Mouse (Mus musculus): ENCODE results near the gene Gins2. TPM values are rescaled to one million over a fixed set of nuclear protein-coding genes. Genes with fewer than 3 reads are reported as not detected.

Gins2 gene
- total RNA-seq, 1 experiment = 56.2 TPM

- Histone ChIP-seq H3K27ac (ENCODE audit: insufficient read depth, low read depth, low read length, poor library complexity, severe bottlenecking) (no peak overlapping the region), H3K36me3 (ENCODE audit: control insufficient read depth, insufficient read depth, low read length, poor library complexity, severe bottlenecking) (peaks cover 35% of the 10 kb centered on the region), H3K4me1 (ENCODE audit: control insufficient read depth in 2 of 2, insufficient read depth in 2 of 2, low read length in 2 of 2, poor library complexity in 1 of 2) (peaks cover 5 to 60% of the 10 kb centered on the region in 2 experiments), H3K9ac (ENCODE audit: insufficient read depth, low read depth, low read length, poor library complexity, severe bottlenecking) (no peak overlapping the region), H3K4me3 (ENCODE audit: insufficient read depth in 1 of 2, low read depth in 1 of 2, low read length in 2 of 2, poor library complexity in 1 of 2, severe bottlenecking in 1 of 2) (no peak overlapping the region), H3K9me3 (ENCODE audit: control insufficient read depth, insufficient read depth, low read depth, low read length) (no peaks in the 10 kb centered on the region)
- TF ChIP-seq ZNF384 (IDR thresholded peaks at IDR 0.05; ENCODE audit: low read depth, low read length) = no peak
- TF ChIP-seq ZC3H11A (IDR thresholded peaks at IDR 0.05; ENCODE audit: borderline replicate concordance, low read depth, low read length) = no peak
- no peak for DNase-seq (ENCODE audit: low read depth, low spot score)
- in situ Hi-C loops (cut with MboI; ENCODE audit: low sequenced_read_pairs in 2 of 2, unreplicated experiment in 2 of 2) = no loop called here
Measured at GRCm38 (mm10) chr8:120552509-120552908, 36.6 kb downstream of the Gins2 start.

- Histone ChIP-seq H3K9ac (ENCODE audit: insufficient read depth, low read depth, low read length, poor library complexity, severe bottlenecking) (no peak overlapping the region), H3K4me3 (ENCODE audit: insufficient read depth in 1 of 2, low read depth in 1 of 2, low read length in 2 of 2, poor library complexity in 1 of 2, severe bottlenecking in 1 of 2) (no peak overlapping the region), H3K4me1 (ENCODE audit: control insufficient read depth in 2 of 2, insufficient read depth in 2 of 2, low read length in 2 of 2, poor library complexity in 1 of 2) (peaks cover 5 to 61% of the 10 kb centered on the region in 2 experiments), H3K27ac (ENCODE audit: insufficient read depth, low read depth, low read length, poor library complexity, severe bottlenecking) (no peak overlapping the region), H3K9me3 (ENCODE audit: control insufficient read depth, insufficient read depth, low read depth, low read length) (no peaks in the 10 kb centered on the region), H3K36me3 (ENCODE audit: control insufficient read depth, insufficient read depth, low read length, poor library complexity, severe bottlenecking) (peaks cover 35% of the 10 kb centered on the region)
- DNase-seq (ENCODE audit: low read depth, low spot score) = no peak
- TF ChIP-seq MAFK (IDR thresholded peaks at IDR 0.05; ENCODE audit: insufficient read depth, low read depth, low read length) (no peak), HCFC1 (IDR thresholded peaks at IDR 0.05; ENCODE audit: borderline replicate concordance, insufficient read depth, low read length) (no peak), CHD2 (IDR thresholded peaks at IDR 0.05; ENCODE audit: low read depth, low read length) (no peak), ZC3H11A (IDR thresholded peaks at IDR 0.05; ENCODE audit: borderline replicate concordance, low read depth, low read length) (no peak), ZNF384 (IDR thresholded peaks at IDR 0.05; ENCODE audit: low read depth, low read length) (no peak)
- in situ Hi-C loops (cut with MboI; ENCODE audit: low sequenced_read_pairs in 2 of 2, unreplicated experiment in 2 of 2) = no loop called here
Measured at GRCm38 (mm10) chr8:120551677-120551980, 37.5 kb downstream of the Gins2 start.

- H3K4me1 ChIP-seq (ENCODE audit: control insufficient read depth in 2 of 2, insufficient read depth in 2 of 2, low read length in 2 of 2, poor library complexity in 1 of 2) = peaks cover 5 to 60% of the 10 kb centered on the region in 2 experiments
- no peak for TF ChIP-seq ZC3H11A (IDR thresholded peaks at IDR 0.05; ENCODE audit: borderline replicate concordance, low read depth, low read length)
- in situ Hi-C loops (cut with MboI; ENCODE audit: low sequenced_read_pairs in 2 of 2, unreplicated experiment in 2 of 2) = no loop called here
- no peak overlapping the region for H3K4me3 ChIP-seq (ENCODE audit: insufficient read depth in 1 of 2, low read depth in 1 of 2, low read length in 2 of 2, poor library complexity in 1 of 2, severe bottlenecking in 1 of 2)
- DNase-seq (ENCODE audit: low read depth, low spot score) = no peak
- peaks cover 29% of the 10 kb centered on the region for H3K36me3 ChIP-seq (ENCODE audit: control insufficient read depth, insufficient read depth, low read length, poor library complexity, severe bottlenecking)
- no peaks in the 10 kb centered on the region for H3K9me3 ChIP-seq (ENCODE audit: control insufficient read depth, insufficient read depth, low read depth, low read length)
- no peak overlapping the region for H3K9ac ChIP-seq (ENCODE audit: insufficient read depth, low read depth, low read length, poor library complexity, severe bottlenecking)
- H3K27ac ChIP-seq (ENCODE audit: insufficient read depth, low read depth, low read length, poor library complexity, severe bottlenecking) = no peak overlapping the region
Measured at GRCm38 (mm10) chr8:120550937-120551676, 38.0 kb downstream of the Gins2 start.

GRCm38 (mm10) chr8:120550430-120550829 lies 38.7 kb downstream of the Gins2 start:
- Histone ChIP-seq H3K9me3 (ENCODE audit: control insufficient read depth, insufficient read depth, low read depth, low read length) (no peaks in the 10 kb centered on the region), H3K4me1 (ENCODE audit: control insufficient read depth in 2 of 2, insufficient read depth in 2 of 2, low read length in 2 of 2, poor library complexity in 1 of 2) (peaks cover 5 to 62% of the 10 kb centered on the region in 2 experiments), H3K9ac (ENCODE audit: insufficient read depth, low read depth, low read length, poor library complexity, severe bottlenecking) (no peak overlapping the region), H3K36me3 (ENCODE audit: control insufficient read depth, insufficient read depth, low read length, poor library complexity, severe bottlenecking) (peaks cover 25% of the 10 kb centered on the region), H3K27ac (ENCODE audit: insufficient read depth, low read depth, low read length, poor library complexity, severe bottlenecking) (no peak overlapping the region), H3K4me3 (ENCODE audit: insufficient read depth in 1 of 2, low read depth in 1 of 2, low read length in 2 of 2, poor library complexity in 1 of 2, severe bottlenecking in 1 of 2) (no peak overlapping the region)
- no peak for TF ChIP-seq ZNF384 (IDR thresholded peaks at IDR 0.05; ENCODE audit: low read depth, low read length)
- TF ChIP-seq MAFK (IDR thresholded peaks at IDR 0.05; ENCODE audit: insufficient read depth, low read depth, low read length) = no peak
- TF ChIP-seq ZC3H11A (IDR thresholded peaks at IDR 0.05; ENCODE audit: borderline replicate concordance, low read depth, low read length) = no peak
- in situ Hi-C loops (cut with MboI; ENCODE audit: low sequenced_read_pairs in 2 of 2, unreplicated experiment in 2 of 2) = no loop called here
- no peak for DNase-seq (ENCODE audit: low read depth, low spot score)

GRCm38 (mm10) chr8:120549922-120550321 lies 39.2 kb downstream of the Gins2 start:
- Histone ChIP-seq H3K9ac (ENCODE audit: insufficient read depth, low read depth, low read length, poor library complexity, severe bottlenecking) (no peak overlapping the region), H3K27ac (ENCODE audit: insufficient read depth, low read depth, low read length, poor library complexity, severe bottlenecking) (no peak overlapping the region)

More at GRCm38 (mm10) chr8:120549922-120550321, 39.2 kb downstream of the Gins2 start:
- TF ChIP-seq HCFC1 (IDR thresholded peaks at IDR 0.05; ENCODE audit: borderline replicate concordance, insufficient read depth, low read length) (no peak), MAFK (IDR thresholded peaks at IDR 0.05; ENCODE audit: insufficient read depth, low read depth, low read length) (no peak), ZNF384 (IDR thresholded peaks at IDR 0.05; ENCODE audit: low read depth, low read length) (no peak), ZC3H11A (IDR thresholded peaks at IDR 0.05; ENCODE audit: borderline replicate concordance, low read depth, low read length) (no peak), CHD2 (IDR thresholded peaks at IDR 0.05; ENCODE audit: low read depth, low read length) (no peak)
- in situ Hi-C loops (cut with MboI; ENCODE audit: low sequenced_read_pairs in 2 of 2, unreplicated experiment in 2 of 2) = no loop called here
- Histone ChIP-seq H3K36me3 (ENCODE audit: control insufficient read depth, insufficient read depth, low read length, poor library complexity, severe bottlenecking) (peaks cover 23% of the 10 kb centered on the region), H3K9me3 (ENCODE audit: control insufficient read depth, insufficient read depth, low read depth, low read length) (no peaks in the 10 kb centered on the region), H3K4me1 (ENCODE audit: control insufficient read depth in 2 of 2, insufficient read depth in 2 of 2, low read length in 2 of 2, poor library complexity in 1 of 2) (peaks cover 7 to 59% of the 10 kb centered on the region in 2 experiments), H3K4me3 (ENCODE audit: insufficient read depth in 1 of 2, low read depth in 1 of 2, low read length in 2 of 2, poor library complexity in 1 of 2, severe bottlenecking in 1 of 2) (no peak overlapping the region; a peak in 1 of 4 replicates)
- DNase-seq (ENCODE audit: low read depth, low spot score) = no peak

Measured in ES-E14 (cell line).